Mouse (Mus musculus) hindbrain, postnatal 0 days (tissue): ENCODE measurements at regions not wholly inside any gene's neighbourhood (a gene's known extent, or its start where the extent isn't known, plus 50 kb on each side); places are given as distances from the start of the nearest gene placed in this dataset.
A peak's percentile ranks its signal among the peaks of the same experiment; 100 is the strongest.

Experiments
- ATAC-seq: fragments of 200-750 bp; cut with Nextera tagmentation; 2 replicates; pipeline ENCODE4 v1.8.0; 2017; ENCODE audit warnings: mild to moderate bottlenecking, moderate TSS enrichment, moderate library complexity
- DNase-seq: peaks from one replicate; pipeline ENCODE4 v3.0.0-alpha.2; 2015; ENCODE audit warnings: low spot score
- H3K27ac ChIP-seq: fragments of 300-500 bp; sonication (generic); 2 replicates; pipeline ENCODE4 v1.5.1; 2014; ENCODE audit warnings: mild to moderate bottlenecking
- H3K27me3 ChIP-seq: fragments of 300-500 bp; sonication (generic); 2 replicates; pipeline ENCODE4 v1.6.1; 2014; ENCODE audit warnings: low read length, mixed read lengths; ENCODE audit not compliant: insufficient read depth
- H3K36me3 ChIP-seq: fragments of 300-500 bp; sonication (generic); 2 replicates; pipeline ENCODE4 v1.6.1; 2014; ENCODE audit warnings: low read length, mixed read lengths; ENCODE audit not compliant: insufficient read depth
- H3K4me1 ChIP-seq: fragments of 300-500 bp; sonication (generic); 2 replicates; pipeline ENCODE4 v1.6.1; 2014; ENCODE audit warnings: antibody characterized with exemption, low read length, mixed read lengths; ENCODE audit not compliant: insufficient read depth
- H3K4me2 ChIP-seq: fragments of 300-500 bp; sonication (generic); 2 replicates; pipeline ENCODE4 v1.6.1; 2014; ENCODE audit warnings: low read depth, mild to moderate bottlenecking, low read length, moderate library complexity, mixed read lengths
- H3K4me3 ChIP-seq: fragments of 300-500 bp; sonication (generic); 2 replicates; pipeline ENCODE4 v1.5.1; 2014; ENCODE audit warnings: low read length
- H3K9ac ChIP-seq: fragments of 300-500 bp; sonication (generic); replicated peaks from 2 replicates; pipeline ENCODE4 v1.6.1; 2014; ENCODE audit warnings: mild to moderate bottlenecking, low read length, moderate library complexity, mixed read lengths
- H3K9me3 ChIP-seq: fragments of 300-500 bp; sonication (generic); 2 replicates; pipeline ENCODE4 v1.6.1; 2016; ENCODE audit warnings: low read length, mixed read lengths
- CTCF ChIP-seq: IDR thresholded peaks from 2 replicates; pipeline ENCODE4 v1.5.1; 2016; ENCODE audit warnings: antibody characterized with exemption, control low read depth, low read depth
- WGBS: fragments of 180-500 bp; shearing (Covaris S2); extraction: QIAGEN DNeasy Blood & Tissue Kit; methylation state at CpG from one replicate; pipeline ENCODE4 v1.1.7; 2014; 5-methylcytosine and 5-hydroxymethylcytosine counted together

DNA sequence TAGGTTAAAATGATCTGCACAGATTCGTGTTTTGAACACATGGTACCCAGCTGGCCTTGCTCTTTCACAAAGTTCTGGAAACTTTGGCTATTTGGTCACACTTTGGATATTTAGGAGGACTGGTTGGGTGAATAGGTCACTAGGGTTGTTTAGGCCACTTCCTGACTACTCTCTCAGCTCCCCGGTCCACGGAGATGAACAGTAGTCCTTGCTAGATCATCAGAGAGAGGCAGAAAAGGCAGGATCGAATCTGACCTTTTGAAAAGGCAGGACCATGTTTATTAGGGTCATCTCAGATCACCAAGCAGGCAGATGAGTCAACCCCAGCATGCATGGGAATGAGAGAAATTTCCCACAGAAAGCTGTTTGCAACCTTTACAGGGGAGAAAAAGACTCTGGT lies 229.3 kb upstream of the Sall1 start:
- no peak overlapping the region for H3K4me2 ChIP-seq
- WGBS = 70% methylated on average over 4 of the region's 4 CpGs
- H3K4me1 ChIP-seq = no peaks in the 10 kb centered on the region
- H3K27ac ChIP-seq = no peak overlapping the region
- DNase-seq (no peak), ATAC-seq (no peak)
- no peaks in the 10 kb centered on the region for H3K9me3 ChIP-seq
- 0 out of 2 replicates have a peak, but pooled peaks cover 5% of the 10 kb centered on the region for H3K27me3 ChIP-seq
- TF ChIP-seq CTCF = no peak
- H3K36me3 ChIP-seq = no peaks in the 10 kb centered on the region
- no peak overlapping the region for H3K9ac ChIP-seq
- H3K4me3 ChIP-seq = no peak overlapping the region

DNA sequence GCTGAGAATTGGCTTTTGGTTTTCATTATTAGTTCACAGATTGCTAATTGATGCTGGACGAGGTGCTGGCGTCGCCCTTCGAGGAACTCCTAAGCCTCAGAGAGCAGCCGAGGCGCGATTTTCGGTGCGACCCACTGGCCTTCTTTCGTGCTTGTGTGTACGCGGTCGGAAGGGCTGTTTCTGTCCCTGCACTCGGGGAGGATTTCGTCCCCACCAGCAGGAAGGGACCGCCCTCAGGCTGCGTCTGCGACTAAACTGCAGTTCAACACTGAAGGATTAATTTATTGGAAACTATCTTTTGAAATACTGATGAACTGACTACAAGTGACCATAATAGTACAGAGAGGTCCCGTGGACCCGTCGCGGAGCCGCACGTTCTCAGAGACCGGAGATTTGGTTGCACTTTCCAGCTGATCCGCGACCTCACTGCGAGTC lies 228.4 kb upstream of the Sall1 start:
- Histone ChIP-seq H3K27ac (no peak overlapping the region), H3K36me3 (no peaks in the 10 kb centered on the region), H3K9ac (0 out of 2 replicates have a peak overlapping the region, but pooled peaks have one; percentile 33), H3K27me3 (0 out of 2 replicates have a peak, but pooled peaks cover 5% of the 10 kb centered on the region), H3K4me2 (peak overlapping the region; percentile 64), H3K4me3 (peak overlapping the region; percentile 32), H3K9me3 (no peaks in the 10 kb centered on the region; the same call in 1 of the 2 replicates), H3K4me1 (no peaks in the 10 kb centered on the region)
- no peak for ATAC-seq
- peak; percentile 34 for DNase-seq
- WGBS = under 1% methylated on average over 28 of the region's 28 CpGs
- TF ChIP-seq CTCF = no peak

DNA sequence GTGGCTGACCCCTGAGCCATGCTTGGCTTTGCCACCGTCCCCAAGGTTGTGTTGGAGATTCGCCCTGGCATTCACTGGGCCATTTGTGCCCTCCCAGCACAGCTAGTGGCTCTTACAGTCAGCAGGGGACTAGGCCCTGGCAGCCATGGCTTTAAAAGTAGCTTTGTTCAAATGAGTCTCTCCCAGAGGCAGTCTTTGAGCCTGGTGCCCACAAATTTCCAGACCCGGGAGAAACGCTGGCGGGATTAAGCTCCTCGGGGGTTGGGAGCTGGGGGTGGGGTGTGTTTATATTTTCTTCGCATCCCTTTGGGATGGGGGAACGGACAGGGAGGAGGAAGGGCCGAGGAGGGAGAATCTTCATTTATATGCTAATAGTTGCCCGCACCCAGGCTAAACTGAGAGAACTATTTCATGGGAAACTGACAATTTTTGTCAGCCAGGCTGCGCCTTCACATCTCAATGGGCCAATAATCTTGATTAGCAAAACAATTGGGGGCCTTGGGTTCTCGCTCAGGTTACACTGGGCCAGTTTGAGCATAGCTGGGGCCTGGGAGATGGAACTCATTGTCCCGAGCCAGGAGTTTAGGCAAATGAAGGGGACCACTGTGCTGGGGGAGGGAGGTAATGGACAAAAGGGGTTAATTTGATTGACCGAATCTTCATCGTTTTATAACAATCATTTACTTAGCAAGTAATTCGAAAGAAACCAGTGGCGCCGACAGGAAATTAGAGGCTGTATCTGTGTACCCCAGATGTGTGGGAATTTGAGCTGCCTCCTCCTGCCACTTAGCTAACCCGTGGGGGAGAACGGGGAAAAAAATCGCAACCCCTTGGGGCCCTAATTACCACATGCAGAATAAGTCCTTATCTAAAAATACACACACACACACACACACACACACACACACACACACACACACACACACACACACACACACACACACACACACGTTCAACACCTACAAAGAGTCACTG lies 227.7 kb upstream of the Sall1 start:
- Histone ChIP-seq H3K4me2 (peak overlapping the region; percentile 64), H3K36me3 (no peaks in the 10 kb centered on the region), H3K27ac (no peak overlapping the region), H3K4me3 (peak overlapping the region; percentile 32), H3K9me3 (no peaks in the 10 kb centered on the region; the same call in 1 of the 2 replicates), H3K27me3 (0 out of 2 replicates have a peak, but pooled peaks cover 5% of the 10 kb centered on the region), H3K9ac (no peak overlapping the region), H3K4me1 (no peaks in the 10 kb centered on the region)
- WGBS = 16% methylated on average over 22 of the region's 22 CpGs
- ATAC-seq = peak; percentile 77; the same call in 1 of the 2 replicates
- peak; percentile 66 for DNase-seq
- TF ChIP-seq CTCF = no peak

DNA sequence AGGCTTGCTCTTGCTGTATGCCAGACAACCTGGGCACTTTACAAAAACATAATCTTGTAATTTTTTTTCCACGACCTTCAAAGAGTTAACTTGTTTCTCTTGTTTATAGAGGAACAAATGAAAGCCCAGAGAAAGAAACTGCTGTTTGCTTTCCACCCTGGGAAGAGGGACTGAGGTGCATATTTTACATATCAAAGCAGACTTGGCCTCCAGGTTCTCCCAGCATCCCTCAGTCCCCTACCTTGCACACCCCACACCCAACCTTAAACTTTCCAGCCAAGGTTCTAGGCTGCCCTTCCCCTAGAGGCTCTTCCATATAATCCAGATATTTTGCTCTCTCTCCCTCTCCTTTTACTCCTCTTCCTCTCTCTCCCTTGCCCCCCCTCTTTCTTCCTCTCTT lies 226.0 kb upstream of the Sall1 start:
- no peak for DNase-seq
- no peak for TF ChIP-seq CTCF
- H3K36me3 ChIP-seq = no peaks in the 10 kb centered on the region
- no peak overlapping the region for H3K9ac ChIP-seq
- H3K27me3 ChIP-seq = 0 out of 2 replicates have a peak, but pooled peaks cover 5% of the 10 kb centered on the region
- no peak overlapping the region for H3K27ac ChIP-seq
- no peaks in the 10 kb centered on the region; the same call in 1 of the 2 replicates for H3K9me3 ChIP-seq
- 27% methylated on average over 1 of the region's 1 CpGs for WGBS
- H3K4me3 ChIP-seq = no peak overlapping the region
- H3K4me1 ChIP-seq = no peaks in the 10 kb centered on the region
- ATAC-seq = no peak
- no peak overlapping the region for H3K4me2 ChIP-seq

DNA sequence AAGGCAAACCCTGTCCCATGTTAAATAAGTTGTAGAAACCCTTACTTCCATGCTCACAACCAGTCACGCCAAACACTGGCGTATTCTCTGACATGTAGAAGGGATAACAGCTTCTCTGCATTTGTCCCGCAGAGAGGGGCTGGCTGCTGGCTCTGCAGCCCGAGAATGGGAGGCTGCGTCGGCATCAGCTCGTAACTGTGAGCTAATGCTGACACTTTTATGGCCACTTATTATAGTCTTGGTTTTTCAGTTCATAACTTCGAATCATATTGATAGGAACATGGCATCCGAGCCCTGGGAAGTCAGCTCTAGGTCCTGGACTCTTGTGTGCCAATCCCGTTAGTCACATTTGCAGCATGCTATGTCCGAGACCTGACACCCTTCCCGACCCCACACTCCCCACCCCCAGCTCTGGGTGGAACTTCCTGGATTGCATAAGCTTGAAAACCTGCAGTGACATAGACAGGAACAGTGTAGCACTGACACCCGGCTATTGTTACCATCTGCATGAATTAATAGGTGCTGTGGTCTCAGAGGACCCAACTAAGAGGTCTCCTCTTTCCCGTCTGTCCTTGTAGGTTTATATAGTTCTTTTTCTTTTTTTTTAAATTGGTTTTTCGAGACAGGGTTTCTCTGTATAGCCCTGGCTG lies 217.3 kb upstream of the Sall1 start:
- Histone ChIP-seq H3K4me1 (no peaks in the 10 kb centered on the region), H3K9me3 (no peaks in the 10 kb centered on the region), H3K4me3 (no peak overlapping the region), H3K4me2 (no peak overlapping the region), H3K27ac (no peak overlapping the region), H3K36me3 (no peaks in the 10 kb centered on the region), H3K27me3 (no peaks in the 10 kb centered on the region), H3K9ac (no peak overlapping the region)
- WGBS = 84% methylated on average over 15 of the region's 15 CpGs
- ATAC-seq (no peak), DNase-seq (no peak)
- TF ChIP-seq CTCF = no peak

DNA sequence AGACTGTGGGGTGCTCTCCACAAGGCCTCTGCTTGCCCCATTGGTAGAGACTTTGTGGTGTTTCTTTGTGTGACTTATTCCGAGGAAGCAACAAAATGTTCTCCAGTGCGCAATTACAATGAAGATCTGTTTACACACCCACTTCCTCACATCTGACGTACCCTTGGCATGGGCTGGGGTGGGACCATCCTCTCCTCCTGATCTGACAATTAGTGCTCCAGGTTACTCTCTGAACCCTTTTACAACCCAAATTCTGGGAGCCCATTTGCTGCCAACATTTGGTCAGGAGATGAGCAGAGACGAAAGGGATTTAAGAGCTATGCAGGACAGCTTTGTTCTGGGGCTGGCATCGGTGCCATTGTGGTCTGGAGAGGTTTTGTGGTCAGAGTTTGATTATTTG lies 215.9 kb upstream of the Sall1 start:
- no peak for DNase-seq
- no peaks in the 10 kb centered on the region for H3K36me3 ChIP-seq
- H3K9me3 ChIP-seq = no peaks in the 10 kb centered on the region
- ATAC-seq = no peak
- no peaks in the 10 kb centered on the region for H3K27me3 ChIP-seq
- no peaks in the 10 kb centered on the region for H3K4me1 ChIP-seq
- TF ChIP-seq CTCF = no peak
- H3K9ac ChIP-seq = no peak overlapping the region
- H3K4me3 ChIP-seq = no peak overlapping the region
- WGBS = 79% methylated on average over 5 of the region's 5 CpGs
- no peak overlapping the region for H3K27ac ChIP-seq
- H3K4me2 ChIP-seq = no peak overlapping the region
